Mouse (Mus musculus) cerebellum, postnatal 10 days (tissue): ENCODE data around the gene Fam173a.

Experiments
- DNase-seq, 2 experiments: peaks; one replicate each; pipeline ENCODE4 v3.0.0; 2021; ENCODE audit warnings: mixed read lengths in 2 of 2

Fam173a gene

DNA sequence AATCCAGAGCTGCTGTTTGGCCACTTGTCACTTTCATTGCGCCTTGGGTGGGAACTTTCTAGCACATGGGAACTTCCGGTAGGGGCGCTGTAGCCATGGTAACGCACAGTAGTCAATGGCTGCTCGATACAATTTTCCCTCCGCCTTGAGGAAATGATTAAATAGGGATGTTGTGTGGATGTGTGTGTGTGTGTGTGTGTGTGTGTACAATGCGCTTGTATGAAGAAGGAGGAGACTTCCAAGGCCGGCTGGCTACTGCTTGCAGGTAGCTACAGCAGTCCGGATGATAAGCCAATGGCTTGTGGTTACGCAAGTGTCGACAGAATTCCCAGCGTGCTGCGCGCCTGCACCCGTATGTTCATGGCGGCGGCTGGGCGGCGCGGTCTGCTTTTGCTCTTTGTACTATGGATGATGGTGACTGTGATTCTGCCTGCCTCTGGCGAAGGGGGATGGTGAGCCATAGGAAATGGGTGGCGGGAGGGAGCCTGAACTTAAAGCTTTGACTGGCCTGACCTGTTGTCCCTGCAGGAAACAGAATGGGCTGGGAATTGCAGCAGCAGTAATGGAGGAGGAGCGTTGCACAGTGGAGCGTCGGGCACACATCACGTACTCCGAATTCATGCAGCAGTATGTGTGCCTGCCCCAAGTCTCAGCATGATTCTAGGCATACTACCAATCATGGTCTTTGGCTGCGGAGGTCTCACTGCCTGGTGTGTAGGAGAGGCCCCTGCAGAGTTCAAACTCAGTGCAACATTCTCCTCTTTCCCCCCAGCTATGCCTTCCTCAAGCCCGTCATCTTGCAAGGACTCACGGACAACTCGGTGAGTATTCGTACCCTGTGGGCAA, 36.2 kb upstream of the Fam173a start, which contains the start of gene Jmjd8:
Jmjd8 (plus strand) TSS at position 156 of the 846 bp plus-strand sequence.
- DNase-seq: peak; percentile 88

DNA sequence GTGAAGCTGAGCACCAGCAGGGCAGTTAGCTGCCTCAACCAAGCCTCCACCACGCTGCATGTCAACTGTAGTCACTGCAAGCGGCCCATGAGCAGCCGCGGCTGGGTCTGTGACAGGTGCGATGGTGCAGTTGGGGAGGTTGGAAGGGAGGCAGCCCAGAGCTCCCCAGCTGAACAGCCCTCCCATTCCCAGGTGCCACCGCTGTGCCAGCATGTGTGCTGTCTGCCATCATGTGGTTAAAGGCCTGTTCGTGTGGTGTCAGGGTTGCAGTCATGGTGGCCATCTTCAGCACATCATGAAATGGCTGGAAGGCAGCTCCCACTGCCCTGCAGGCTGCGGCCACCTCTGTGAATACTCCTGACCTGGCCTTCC, 35.5 kb upstream of the Fam173a start:
- DNase-seq: peak in 1 of 2 experiments; percentile 22

DNA sequence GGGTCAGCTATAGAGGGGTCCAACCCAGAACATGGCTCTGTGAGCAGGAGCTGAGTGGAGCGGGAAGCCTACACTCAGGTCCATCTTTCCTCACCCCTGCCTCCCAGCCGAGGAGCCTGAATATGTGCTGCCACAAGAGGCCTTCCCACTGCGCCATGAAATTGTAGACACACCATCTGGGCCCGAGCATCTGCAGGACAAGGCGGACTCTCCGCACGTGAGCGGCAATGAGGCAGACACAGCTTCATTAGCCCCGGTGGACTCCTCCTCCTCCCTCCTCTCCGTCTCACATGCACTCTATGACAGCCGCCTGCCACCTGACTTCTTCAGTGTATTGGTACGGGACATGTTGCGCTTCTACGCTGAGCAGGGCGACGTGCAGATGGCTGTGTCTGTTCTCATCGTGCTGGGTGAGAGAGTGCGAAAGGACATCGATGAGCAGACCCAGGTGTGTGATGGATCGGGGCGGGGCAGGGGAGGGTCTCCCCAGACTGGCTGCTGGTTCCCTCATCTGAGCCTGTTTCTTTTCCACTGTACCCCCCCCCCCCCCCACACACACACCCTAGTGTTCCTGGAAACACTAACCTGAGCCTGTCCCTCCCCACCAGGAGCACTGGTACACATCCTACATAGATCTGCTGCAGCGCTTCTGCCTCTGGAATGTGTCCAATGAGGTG, 35.0 kb upstream of the Fam173a start:
- peak in 1 of 2 experiments; percentile 31 for DNase-seq

DNA sequence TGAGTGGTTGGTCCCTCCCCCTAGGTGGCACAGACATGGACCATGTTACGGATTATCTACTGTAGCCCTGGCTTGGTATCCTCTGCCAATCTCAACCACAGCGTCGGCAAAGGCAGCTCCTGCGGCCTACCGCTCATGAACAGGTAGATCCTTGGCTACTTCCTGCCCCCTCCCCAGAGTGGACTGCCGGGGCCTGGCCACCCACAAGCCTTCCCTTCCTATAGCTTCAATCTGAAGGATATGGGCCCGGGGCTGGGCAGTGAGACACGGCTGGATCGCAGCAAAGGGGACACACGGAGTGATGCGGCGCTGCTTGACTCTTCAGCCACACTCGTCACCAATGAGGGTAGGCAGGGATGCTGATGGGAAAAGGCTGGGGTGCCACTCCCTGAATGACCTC, 34.3 kb upstream of the Fam173a start:
- DNase-seq: no peak

DNA sequence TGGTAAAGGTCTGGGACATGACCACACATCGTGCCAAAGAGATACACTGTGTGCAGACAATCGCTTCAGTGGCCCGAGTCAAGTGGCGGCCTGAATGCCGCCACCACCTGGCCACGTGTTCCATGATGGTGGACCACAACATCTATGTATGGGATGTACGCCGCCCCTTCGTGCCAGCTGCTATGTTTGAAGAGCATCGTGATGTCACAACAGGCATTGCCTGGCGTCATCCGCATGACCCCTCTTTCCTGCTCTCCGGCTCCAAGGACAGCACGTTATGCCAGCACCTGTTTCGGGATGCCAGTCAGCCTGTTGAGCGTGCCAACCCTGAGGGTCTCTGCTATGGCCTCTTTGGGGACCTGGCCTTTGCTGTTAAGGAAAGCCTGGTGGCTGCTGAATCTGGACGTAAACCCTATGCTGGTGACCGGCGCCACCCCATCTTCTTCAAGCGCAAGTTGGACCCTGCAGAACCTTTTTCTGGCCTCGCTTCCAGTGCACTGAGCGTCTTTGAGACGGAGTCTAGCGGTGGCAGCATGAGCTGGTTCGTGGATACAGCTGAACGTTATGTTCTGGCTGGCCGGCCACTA, 33.4 kb upstream of the Fam173a start:
- no peak for DNase-seq

DNA sequence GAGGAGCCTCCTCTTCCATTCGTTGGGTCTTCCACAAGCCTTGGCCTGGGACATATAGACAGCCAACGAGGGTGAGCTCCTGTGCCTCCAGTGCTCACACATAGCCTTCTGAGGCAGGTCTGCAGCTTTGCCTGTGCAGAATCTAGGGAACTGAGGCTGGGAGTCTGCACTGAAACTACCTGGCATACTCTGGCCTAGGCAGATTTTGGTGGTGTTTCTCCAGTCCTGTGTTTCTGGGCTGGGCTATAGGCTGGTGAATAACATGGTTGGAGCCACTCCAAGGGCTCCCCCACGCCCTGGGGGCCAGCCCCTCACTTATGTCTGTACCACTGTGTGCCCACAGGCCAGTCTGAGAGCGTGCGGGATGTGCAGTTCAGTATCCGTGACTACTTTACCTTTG, 32.6 kb upstream of the Fam173a start:
- DNase-seq: no peak

DNA sequence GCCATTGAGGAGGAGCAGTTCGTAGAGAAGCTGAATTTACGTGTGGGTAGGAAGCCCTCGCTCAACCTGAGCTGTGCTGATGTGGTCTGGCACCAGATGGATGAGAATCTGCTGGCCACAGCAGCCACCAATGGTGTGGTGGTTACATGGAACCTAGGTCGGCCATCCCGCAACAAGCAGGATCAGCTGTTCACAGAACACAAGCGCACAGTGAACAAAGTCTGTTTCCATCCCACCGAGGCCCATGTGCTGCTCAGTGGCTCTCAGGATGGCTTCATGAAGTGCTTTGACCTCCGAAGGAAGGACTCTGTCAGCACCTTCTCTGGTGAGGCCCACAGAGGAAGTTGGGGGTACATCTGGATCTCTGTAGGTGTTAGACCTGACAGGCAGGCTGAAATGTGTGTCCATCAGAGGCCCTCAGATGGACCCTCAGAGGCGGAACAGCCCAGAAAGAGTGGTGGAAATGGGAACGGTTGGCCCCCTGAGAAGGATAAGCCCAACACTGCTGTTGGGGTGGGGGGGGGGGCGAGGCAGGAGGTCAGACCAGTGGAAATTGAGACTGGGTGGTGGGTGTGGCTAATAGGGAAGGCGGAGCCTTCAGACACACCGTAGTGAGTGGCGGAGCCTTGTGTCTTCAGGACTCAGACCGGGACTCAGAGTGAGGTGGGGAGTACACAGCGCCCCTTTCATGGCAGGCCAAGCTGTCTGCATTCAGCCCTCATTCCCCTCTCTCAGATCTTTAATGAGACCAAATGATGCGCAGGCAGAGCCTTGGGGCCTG, 31.9 kb upstream of the Fam173a start:
- no peak for DNase-seq

DNA sequence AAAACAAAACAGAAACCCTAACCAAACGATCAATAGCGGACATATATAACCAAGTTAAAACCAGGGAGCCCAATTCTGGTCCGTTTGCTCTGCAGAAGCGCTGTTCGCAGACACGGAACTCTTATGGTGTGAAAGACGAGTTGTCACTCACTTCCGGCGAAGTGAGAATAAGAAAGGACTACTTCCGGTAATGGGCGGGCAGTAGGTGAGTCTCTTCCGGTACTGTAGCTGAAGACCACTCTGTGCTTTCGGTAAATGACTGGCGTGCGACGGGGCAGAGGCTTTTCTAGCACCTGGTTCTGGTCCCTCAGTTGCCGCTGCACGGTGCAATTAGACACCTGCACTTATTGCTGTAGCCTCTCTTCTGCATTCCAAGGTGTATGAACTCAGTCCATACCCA, 30.8 kb upstream of the Fam173a start, which contains the start of gene Wdr24:
Wdr24 (plus strand) TSS at position 176 of the 400 bp plus-strand sequence.
- DNase-seq: peak; percentile 86

DNA sequence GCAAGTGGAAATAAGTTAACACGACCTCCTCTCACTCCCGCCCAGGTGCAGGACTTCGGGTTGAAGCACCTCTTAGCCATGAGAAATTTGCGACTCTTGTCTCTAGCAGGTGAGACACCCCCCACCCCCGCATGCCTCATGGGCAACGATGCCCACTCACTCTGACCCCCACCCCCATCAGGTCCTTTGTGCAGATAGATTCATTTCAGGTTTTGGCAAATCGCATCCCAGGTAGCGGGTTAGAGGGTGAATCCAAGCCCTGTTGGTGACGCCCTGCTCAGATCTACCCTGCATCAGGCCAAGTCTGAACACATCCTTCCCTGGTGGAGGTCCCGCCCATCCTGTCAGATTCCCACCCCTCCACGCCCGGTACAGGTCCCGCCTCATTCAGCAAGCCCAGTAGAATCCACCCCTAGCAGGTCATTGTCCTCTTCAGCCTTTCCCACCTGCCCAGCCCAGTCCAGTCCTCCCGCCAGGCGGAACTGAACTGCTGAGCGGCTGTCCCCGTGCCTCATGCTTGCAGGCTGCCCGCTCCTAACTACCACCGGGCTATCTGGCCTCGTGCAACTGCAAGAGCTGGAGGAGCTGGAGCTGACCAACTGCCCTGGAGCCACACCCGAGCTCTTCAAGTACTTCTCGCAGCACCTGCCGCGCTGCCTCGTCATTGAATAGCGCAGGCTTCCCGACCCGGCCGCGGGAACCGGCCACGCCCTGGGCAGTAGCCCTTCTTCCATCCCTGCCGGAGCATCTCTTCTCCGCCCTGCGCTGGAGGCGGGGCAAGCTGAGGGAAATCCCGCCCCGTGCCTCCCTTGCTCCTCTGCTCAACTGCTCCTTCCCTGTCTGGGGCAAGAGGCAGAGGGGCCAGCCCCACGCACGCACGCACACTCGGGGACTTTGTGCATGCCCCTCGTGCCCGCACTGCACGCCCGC, 26.4 kb upstream of the Fam173a start:
- DNase-seq: no peak

DNA sequence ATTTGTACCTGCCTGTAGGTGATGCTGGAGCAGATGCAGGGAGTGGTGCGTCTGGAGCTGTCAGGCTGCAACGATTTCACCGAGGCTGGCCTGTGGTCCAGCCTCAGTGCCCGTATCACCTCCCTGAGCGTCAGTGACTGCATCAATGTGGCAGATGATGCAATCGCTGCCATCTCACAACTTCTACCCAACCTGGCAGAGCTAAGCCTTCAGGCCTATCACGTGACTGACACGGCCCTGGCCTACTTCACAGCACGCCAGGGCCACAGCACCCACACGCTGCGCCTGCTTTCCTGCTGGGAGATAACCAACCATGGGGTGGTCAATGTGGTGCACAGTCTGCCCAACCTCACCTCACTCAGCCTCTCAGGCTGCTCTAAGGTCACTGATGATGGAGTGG, 25.0 kb upstream of the Fam173a start:
- no peak for DNase-seq

DNA sequence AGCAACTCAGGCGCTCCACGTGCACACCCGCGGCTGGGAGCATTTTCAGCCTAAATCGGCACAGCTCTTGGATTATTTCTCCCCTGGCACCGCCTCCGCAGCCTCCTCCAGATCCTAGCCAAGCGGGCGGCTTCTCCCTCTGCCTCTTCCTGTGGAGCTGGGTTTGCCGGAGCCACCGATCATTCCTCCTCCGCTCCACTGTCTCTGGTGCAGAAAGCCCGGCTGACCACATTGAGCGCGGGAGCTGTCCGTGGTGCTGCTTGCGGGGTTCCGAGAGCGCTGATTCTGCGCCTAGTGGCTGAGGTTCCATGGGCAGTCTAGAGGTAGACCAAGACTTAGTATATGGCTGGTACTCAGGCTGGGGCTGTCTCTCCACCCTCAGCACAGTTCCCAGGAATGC, 20.8 kb upstream of the Fam173a start:
- DNase-seq: peak; percentile 72 to 73

DNA sequence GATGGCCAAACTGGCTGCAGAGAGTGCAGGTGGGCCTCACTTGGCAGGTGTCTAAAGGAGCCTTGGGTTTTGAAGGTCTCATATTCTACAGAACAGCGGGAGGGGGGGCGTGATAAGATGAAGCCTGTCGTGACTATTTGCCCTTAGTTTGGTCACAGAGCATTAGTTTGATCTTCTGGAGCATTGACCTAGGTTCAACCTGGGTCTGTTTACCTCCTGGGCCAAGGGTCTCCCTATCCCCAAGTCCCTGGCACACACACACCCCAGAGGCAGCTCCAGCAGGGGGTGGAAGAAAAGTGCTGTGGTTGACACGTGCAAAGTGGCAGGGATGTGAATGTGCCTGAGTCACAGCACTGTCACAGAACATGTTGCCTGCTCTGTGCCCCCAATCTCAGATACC, 18.2 kb upstream of the Fam173a start:
- DNase-seq: peak in 1 of 2 experiments; percentile 24

DNA sequence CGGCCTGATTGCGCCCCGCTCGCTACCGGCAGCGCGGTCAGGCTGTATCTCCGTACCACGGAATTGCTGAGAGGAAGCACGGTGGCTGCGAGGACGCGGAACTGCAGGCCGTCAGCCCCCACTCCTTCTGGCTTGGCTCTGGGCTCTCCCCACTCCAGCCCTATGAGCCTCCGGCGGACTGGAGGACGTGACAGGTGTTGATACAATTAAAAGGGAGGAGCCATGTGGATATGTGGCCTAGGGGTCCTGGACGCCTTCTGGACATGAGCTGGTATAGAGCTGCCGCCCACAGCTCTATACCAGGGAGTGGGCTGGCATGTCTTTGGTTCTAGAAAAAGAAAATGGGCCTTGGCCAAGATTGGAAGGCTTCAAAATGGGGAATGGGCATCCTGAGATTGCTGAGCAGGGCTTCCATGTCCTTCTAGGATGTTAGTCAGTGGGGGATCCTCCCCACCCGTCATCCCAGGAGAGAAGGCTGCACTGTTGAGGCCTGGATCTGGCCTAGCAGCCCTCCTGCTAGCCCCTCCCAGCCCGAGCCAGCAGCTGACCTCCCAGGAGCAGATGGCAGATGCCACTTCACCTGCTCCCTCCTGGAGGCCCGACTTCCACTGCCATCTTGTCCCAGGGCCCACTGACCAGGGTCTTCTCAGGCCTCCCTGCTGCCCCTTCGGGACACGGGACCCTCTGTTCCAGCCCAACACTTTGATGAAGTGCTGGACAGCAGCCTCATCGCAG, 17.1 kb upstream of the Fam173a start:
- DNase-seq: peak; percentile 82 to 84

DNA sequence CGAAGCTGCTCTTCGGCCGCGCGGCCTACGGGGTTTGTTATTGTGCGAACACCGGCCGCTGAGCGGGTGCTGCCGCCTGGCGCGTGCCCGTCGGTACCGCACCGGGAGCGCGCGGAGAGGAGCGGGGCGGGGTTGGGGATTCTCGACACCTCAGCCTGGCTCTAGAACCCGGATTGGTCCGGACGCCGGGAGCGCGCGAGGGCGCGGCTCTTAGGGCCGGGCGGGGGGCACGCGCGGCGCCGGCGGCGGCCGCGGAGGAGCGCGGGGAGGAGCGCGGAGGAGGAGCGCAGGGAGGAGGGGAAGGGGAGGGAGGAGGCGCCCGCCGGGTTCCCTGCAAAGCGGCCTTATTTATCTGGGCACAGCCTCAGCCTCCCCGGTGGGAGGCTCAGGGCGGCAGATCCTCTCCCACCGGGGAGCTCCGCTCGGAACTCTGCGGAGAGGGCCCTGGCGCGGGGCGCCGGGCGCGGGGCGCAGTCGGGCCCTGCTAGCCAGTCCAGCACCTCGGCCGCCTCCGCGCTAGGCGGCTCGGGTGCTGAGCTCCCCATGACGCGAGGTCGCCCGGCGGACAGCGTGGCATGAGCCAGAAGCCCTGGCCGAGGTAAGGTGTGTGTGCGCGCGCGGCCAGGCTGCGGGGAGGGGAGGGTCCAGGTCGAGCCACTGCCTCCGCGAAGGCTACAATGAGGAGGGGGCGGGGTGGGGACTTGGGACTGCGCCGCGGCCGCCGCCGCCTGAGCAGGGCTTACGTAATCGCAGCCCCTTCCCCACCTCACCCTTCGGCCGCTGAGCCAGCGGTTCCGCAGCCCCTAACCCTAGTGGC, 16.3 kb upstream of the Fam173a start, which contains the start of gene Fbxl16:
Fbxl16 (plus strand) TSS at position 297 of the 817 bp plus-strand sequence.
- peak; percentile 96 to 97 for DNase-seq

DNA sequence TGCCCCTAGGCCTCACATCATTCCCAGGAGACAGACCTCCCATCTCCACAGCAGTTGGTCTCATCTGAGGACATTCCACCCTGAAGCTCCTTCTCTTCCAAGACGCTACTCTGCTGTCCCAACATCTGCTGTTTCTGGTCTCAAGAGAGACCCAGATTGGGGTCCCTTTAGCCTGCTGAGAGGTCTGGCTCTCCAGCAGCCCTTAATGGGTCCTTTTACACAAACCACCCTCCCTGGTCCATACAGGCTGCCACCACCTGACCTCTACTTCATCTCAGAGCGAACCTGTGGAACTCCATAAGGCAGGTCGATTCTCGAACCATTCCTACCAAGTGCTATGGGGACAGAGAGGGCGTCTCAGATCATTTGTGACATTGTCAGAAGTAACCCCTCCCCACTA, 15.3 kb upstream of the Fam173a start:
- DNase-seq: peak in 1 of 2 experiments; percentile 26

DNA sequence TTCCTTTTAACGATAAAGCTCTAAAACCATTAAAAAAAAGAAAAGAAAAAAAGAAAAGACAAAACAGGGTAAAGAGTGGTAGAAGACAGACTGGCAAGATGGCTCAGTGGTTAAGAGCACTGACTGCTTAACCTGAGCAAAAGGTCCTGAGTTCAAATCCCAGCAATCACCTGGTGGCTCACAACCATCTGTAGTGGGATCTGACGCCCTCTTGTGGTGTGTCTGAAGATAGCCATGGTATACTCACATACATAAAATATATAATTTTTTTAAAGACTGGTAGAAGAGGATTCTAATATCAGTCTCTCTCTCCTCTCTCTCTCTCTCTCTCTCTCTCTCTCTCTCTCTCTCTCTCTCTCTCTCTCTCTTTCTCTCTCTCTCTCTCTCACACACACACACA, 14.8 kb upstream of the Fam173a start:
- DNase-seq: peak in 1 of 2 experiments; percentile 38

DNA sequence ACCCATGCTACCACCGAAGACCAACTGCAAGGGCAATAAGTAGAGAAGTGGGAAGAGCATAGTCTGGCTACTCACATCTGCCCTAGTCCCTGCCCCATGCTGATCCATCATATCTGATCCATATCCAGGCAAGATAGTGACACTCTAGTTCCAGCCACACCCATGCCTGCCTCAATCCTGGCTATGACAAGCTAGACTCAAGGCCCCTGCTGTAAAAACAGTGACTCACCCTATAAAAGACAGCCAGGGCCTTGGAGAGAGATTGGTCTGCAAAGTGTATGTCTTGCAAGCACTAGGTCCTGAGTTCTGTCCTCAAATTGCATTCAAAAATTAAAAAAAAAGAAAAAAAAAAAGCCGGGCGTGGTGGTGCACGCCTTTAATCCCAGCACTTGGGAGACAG, 13.8 kb upstream of the Fam173a start:
- no peak for DNase-seq

DNA sequence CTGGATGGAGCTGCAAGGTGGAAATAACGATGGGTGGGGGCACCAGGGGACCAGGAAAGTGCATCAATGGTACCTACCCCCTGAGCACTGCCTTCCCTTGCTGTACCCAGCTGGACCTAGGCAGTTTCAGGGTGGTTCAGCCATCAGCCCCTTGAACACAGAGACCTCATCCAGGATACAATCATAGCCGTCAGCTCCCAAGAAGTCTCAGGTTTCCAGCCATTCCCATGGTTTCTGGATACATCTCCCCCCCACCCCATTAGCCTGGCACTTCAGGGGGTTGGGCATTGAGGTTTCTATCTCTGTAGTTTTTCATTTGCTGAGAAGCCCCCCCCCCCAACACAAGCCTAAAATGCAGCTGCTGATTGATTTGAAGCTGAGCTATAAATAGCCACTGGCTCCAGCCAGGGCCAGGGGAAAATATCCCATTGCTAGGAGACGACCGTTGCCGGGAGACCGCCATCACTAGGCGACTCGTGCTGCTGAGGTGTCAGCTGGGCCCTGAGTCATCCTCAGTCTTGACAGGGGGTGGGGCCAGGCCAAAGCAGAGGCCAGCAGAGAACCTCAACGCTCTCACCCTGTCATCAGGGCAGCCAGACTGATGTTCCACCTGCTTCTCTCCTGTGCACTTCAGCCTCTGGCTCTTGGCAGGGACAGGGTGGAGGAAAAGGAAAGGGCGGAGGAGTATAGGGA, 10.3 kb upstream of the Fam173a start:
- peak; percentile 80 to 81 for DNase-seq

DNA sequence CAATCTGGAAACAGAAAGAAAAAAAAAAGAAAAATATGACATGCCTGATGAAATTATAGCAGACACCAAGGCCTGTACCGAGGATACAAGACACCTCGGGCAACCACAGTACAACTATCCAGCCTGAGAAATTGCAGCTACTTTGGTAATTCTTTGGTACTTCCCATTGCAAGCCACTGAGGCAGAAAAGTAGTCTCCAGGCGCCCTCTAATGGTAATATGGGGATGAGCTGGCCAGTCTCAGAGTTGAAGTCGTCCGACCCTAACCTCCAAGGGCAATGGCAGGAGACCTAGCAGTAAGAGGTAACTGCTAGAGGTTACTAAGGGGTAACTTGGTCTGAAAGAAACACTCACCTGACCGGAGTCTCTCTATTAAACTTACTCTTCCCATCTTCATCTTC, 8.3 kb upstream of the Fam173a start:
- peak; percentile 82 to 85 for DNase-seq
